Mouse (Mus musculus) intestine, embryonic 16.5 days (tissue): ENCODE results near the gene Gtf2f1. TPM values are rescaled to one million over a fixed set of nuclear protein-coding genes. Genes with fewer than 3 reads are reported as not detected.

ENCODE experiments used
- ATAC-seq: fragments of 200-750 bp; cut with Nextera tagmentation; 2 replicates; pipeline ENCODE4 v1.8.0; 2017; ENCODE audit warnings: moderate TSS enrichment, moderate library complexity
- H3K27ac ChIP-seq: fragments of 300-500 bp; sonication (generic); 2 replicates; pipeline ENCODE4 v1.5.1; 2014; ENCODE audit warnings: mild to moderate bottlenecking, low read length
- H3K27me3 ChIP-seq: fragments of 300-500 bp; sonication (generic); replicated peaks from 2 replicates; pipeline ENCODE4 v1.6.1; 2014; ENCODE audit warnings: low read length, control low read depth, mixed read lengths; ENCODE audit not compliant: control insufficient read depth, insufficient read depth
- H3K36me3 ChIP-seq: fragments of 300-500 bp; sonication (generic); 2 replicates; pipeline ENCODE4 v1.6.1; 2014; ENCODE audit warnings: low read length, control low read depth; ENCODE audit not compliant: control insufficient read depth, insufficient read depth
- H3K4me1 ChIP-seq: fragments of 300-500 bp; sonication (generic); 2 replicates; pipeline ENCODE4 v1.6.1; 2014; ENCODE audit warnings: low read length, control low read depth, mixed read lengths; ENCODE audit not compliant: control insufficient read depth, insufficient read depth
- H3K4me2 ChIP-seq: fragments of 300-500 bp; sonication (generic); 2 replicates; pipeline ENCODE4 v1.6.1; 2014; ENCODE audit warnings: low read depth, low read length, control low read depth
- H3K4me3 ChIP-seq: fragments of 300-500 bp; sonication (generic); 2 replicates; pipeline ENCODE4 v1.5.1; 2014; ENCODE audit warnings: mild to moderate bottlenecking, low read length
- H3K9ac ChIP-seq: fragments of 300-500 bp; sonication (generic); 2 replicates; pipeline ENCODE4 v1.6.1; 2014; ENCODE audit warnings: low read depth, low read length
- H3K9me3 ChIP-seq: fragments of 300-500 bp; sonication (generic); 2 replicates; pipeline ENCODE4 v1.6.1; 2016; ENCODE audit warnings: low read length, control low read depth; ENCODE audit not compliant: control insufficient read depth
- WGBS: fragments of 180-500 bp; shearing (Covaris S2); extraction: QIAGEN DNeasy Blood & Tissue Kit; methylation state at CpG from one replicate; pipeline ENCODE4 v1.1.7; 2014; 5-methylcytosine and 5-hydroxymethylcytosine counted together
- polyA plus RNA-seq: library from polyadenylated mRNA; unstranded; fragments of >200 nt; fragmentation: Nextera tagmentation; extraction: Ambion mirVana; gene quantifications from 2 replicates; pipeline ENCODE4 v1.2.1, GENCODE M21; 2015

Gtf2f1 gene
- polyA plus RNA-seq, 1 experiment from 2014 or later = 60.9 TPM

GRCm38 (mm10) chr17:57041554-57041953, 30.5 kb upstream of the Gtf2f1 start, which contains the start of gene Slc25a41:
TSS of gene Slc25a41 (minus strand) at chr17:57041654.
- Histone ChIP-seq H3K4me3 (no peak within 1 kb of the TSS), H3K4me1 (peaks cover 2% of the 10 kb centered on the region; the same call in 1 of the 2 replicates), H3K27me3 (no peaks in the 10 kb centered on the region; the same call in 1 of the 2 replicates), H3K9ac (no peak within 1 kb of the TSS), H3K4me2 (no peak within 1 kb of the TSS), H3K9me3 (no peaks in the 10 kb centered on the region), H3K36me3 (no peaks in the 10 kb centered on the region), H3K27ac (no peak within 1 kb of the TSS)
- 74% methylated on average over 8 of the region's 8 CpGs for WGBS
- ATAC-seq = no peak

- Histone ChIP-seq H3K36me3 (no peaks in the 10 kb centered on the region), H3K9ac (no peak overlapping the region), H3K4me1 (peaks cover 2% of the 10 kb centered on the region; the same call in 1 of the 2 replicates), H3K9me3 (no peaks in the 10 kb centered on the region), H3K4me2 (no peak overlapping the region), H3K4me3 (no peak overlapping the region), H3K27me3 (no peaks in the 10 kb centered on the region; the same call in 1 of the 2 replicates), H3K27ac (no peak overlapping the region)
- no peak for ATAC-seq
- WGBS = 41% methylated on average over 8 of the region's 8 CpGs
These were observed 27.9 kb upstream of the Gtf2f1 start for GRCm38 (mm10) chr17:57038978-57039377.

DNA sequence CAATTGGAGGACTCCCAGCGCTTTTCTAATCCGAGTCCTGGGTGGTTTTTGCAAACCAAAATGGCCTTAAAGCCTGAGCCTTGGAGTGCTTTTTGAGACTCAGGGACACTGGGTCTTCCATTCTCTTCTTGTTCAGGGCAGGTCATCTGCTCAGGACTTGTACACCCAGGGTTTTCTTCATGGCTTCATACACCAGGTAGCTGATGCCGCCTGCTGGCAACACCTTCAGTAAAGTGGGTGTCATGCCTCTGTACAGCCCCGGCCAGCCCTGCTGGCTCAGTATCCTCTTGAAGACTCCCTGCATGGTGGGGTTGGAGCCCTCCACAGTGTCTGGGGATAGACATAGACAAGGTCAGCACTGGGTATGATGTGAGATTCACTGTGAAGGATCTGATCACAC, 21.8 kb upstream of the Gtf2f1 start:
- Histone ChIP-seq H3K36me3 (peaks cover 7% of the 10 kb centered on the region; the same call in 1 of the 2 replicates), H3K9me3 (no peaks in the 10 kb centered on the region), H3K27ac (no peak overlapping the region), H3K9ac (peak overlapping the region; percentile 70; the same call in 1 of the 2 replicates), H3K4me2 (peak overlapping the region; percentile 79; the same call in 1 of the 2 replicates), H3K4me1 (peaks cover 10% of the 10 kb centered on the region), H3K4me3 (no peak overlapping the region), H3K27me3 (no peaks in the 10 kb centered on the region)
- ATAC-seq = no peak
- 87% methylated on average over 4 of the region's 4 CpGs for WGBS

DNA sequence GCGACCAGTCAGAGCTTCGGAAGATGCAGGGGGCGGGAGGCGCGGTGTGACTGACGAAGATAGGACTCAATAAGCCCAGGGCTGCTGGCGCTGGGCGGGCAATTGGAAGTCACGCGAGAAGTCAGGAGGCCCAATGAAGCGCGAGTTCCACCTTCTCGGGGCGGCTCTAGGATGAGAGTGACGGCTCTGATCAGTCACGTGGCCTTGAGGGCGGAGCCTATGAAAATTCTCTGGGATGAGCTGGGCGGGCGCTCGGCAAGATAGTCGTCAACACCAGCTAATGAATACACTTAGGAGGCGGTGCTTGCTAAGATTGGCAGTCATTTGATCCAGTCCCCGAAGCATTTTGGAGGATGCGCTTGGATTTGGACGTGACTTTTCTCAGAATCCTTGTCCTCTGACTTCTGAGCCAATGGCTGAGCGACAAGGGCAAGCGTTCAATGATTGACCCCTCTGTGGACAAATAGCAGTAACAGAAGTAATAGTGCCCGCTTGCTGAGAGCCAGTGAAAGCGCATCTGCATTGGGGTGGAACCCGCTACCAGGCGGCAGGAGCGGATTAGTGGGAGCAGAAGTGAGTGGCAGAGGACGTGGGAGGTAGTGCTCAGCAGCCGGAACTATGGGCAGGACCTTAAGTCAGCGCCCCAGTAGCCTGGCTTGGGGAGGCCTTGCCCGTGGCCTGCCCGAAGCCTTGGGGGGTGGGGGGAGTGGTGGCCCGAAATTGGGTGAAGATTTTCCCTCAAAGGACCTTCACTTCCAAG, 20.8 kb upstream of the Gtf2f1 start:
- peak; percentile 95 for ATAC-seq
- H3K9me3 ChIP-seq = no peaks in the 10 kb centered on the region
- under 1% methylated on average over 38 of the region's 38 CpGs for WGBS
- peak overlapping the region; percentile 70 for H3K9ac ChIP-seq
- peaks cover 11% of the 10 kb centered on the region for H3K36me3 ChIP-seq
- peak overlapping the region; percentile 50 for H3K4me3 ChIP-seq
- peaks cover 10% of the 10 kb centered on the region for H3K4me1 ChIP-seq
- H3K4me2 ChIP-seq = peak overlapping the region; percentile 79
- H3K27ac ChIP-seq = peak overlapping the region; percentile 87
- no peaks in the 10 kb centered on the region for H3K27me3 ChIP-seq

GRCm38 (mm10) chr17:57030931-57031660, 20.0 kb upstream of the Gtf2f1 start, which contains the start of gene Khsrp:
TSS of gene Khsrp (minus strand) at chr17:57031522.
- H3K4me1 ChIP-seq = peaks cover 10% of the 10 kb centered on the region
- H3K9me3 ChIP-seq = no peaks in the 10 kb centered on the region
- H3K4me3 ChIP-seq = peak within 1 kb of the TSS; percentile 86
- peak within 1 kb of the TSS; percentile 100 for H3K9ac ChIP-seq
- peak within 1 kb of the TSS; percentile 92 for H3K27ac ChIP-seq
- peak; percentile 0; the same call in 1 of the 2 replicates for ATAC-seq
- H3K4me2 ChIP-seq = peak within 1 kb of the TSS; percentile 88
- H3K36me3 ChIP-seq = peaks cover 17% of the 10 kb centered on the region
- H3K27me3 ChIP-seq = no peaks in the 10 kb centered on the region
- under 1% methylated on average over 78 of the region's 99 CpGs for WGBS

DNA sequence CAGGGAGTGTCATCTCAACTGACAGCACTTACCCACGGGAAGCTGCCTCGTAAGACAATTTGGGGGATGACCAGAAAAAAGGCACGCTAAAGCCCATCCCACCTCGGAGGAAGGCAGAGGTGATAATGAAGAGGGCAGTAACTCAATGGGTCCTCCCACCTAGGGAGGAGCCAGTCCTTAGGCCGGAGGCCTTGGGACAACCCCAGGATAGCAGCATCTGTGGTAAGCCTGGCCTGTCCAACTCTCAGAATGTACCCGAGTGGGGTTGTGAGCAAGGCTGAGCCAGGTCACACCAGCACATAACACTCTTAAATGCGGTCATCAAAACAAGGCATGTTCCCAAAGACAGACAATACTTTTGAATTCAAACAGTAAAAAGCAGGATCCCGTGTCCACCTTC, 18.6 kb upstream of the Gtf2f1 start:
- no peak for ATAC-seq
- peak overlapping the region; percentile 100 for H3K9ac ChIP-seq

GRCm38 (mm10) chr17:57027471-57027870, 16.4 kb upstream of the Gtf2f1 start:
- no peaks in the 10 kb centered on the region for H3K9me3 ChIP-seq
- H3K27me3 ChIP-seq = no peaks in the 10 kb centered on the region
- no peak overlapping the region for H3K27ac ChIP-seq
- peaks cover 10% of the 10 kb centered on the region for H3K4me1 ChIP-seq
- WGBS = 86% methylated on average over 4 of the region's 4 CpGs
- ATAC-seq = no peak
- H3K9ac ChIP-seq = no peak overlapping the region
- H3K4me3 ChIP-seq = no peak overlapping the region
- peaks cover 49% of the 10 kb centered on the region for H3K36me3 ChIP-seq
- no peak overlapping the region for H3K4me2 ChIP-seq

More for the DNA sequence above, 18.6 kb upstream of the Gtf2f1 start:
- H3K27me3 ChIP-seq = no peaks in the 10 kb centered on the region
- no peaks in the 10 kb centered on the region for H3K9me3 ChIP-seq
- H3K4me3 ChIP-seq = peak overlapping the region; percentile 86
- H3K36me3 ChIP-seq = peaks cover 30% of the 10 kb centered on the region
- H3K4me2 ChIP-seq = peak overlapping the region; percentile 88
- peaks cover 10% of the 10 kb centered on the region for H3K4me1 ChIP-seq
- 34% methylated on average over 8 of the region's 8 CpGs for WGBS
- H3K27ac ChIP-seq = no peak overlapping the region

GRCm38 (mm10) chr17:57020960-57021359, 9.9 kb upstream of the Gtf2f1 start:
- ATAC-seq = no peak
- no peaks in the 10 kb centered on the region for H3K27me3 ChIP-seq
- no peak overlapping the region for H3K4me3 ChIP-seq
- H3K4me2 ChIP-seq = no peak overlapping the region
- H3K36me3 ChIP-seq = peaks cover 37% of the 10 kb centered on the region
- no peaks in the 10 kb centered on the region for H3K9me3 ChIP-seq
- no peaks in the 10 kb centered on the region for H3K4me1 ChIP-seq
- H3K27ac ChIP-seq = no peak overlapping the region
- WGBS = 84% methylated on average over 5 of the region's 5 CpGs
- no peak overlapping the region for H3K9ac ChIP-seq

- no peaks in the 10 kb centered on the region for H3K9me3 ChIP-seq
- no peak overlapping the region for H3K27ac ChIP-seq
- 90% methylated on average over 2 of the region's 2 CpGs for WGBS
- H3K9ac ChIP-seq = no peak overlapping the region
- ATAC-seq = no peak
- H3K27me3 ChIP-seq = no peaks in the 10 kb centered on the region
- no peaks in the 10 kb centered on the region for H3K4me1 ChIP-seq
- H3K4me2 ChIP-seq = no peak overlapping the region
- H3K4me3 ChIP-seq = no peak overlapping the region
- H3K36me3 ChIP-seq = peaks cover 25% of the 10 kb centered on the region
These were observed 8.6 kb upstream of the Gtf2f1 start for GRCm38 (mm10) chr17:57019693-57020092.
